Mouse (Mus musculus): ENCODE measurements around the gene Kcnk7.

Kcnk7 gene

DNA sequence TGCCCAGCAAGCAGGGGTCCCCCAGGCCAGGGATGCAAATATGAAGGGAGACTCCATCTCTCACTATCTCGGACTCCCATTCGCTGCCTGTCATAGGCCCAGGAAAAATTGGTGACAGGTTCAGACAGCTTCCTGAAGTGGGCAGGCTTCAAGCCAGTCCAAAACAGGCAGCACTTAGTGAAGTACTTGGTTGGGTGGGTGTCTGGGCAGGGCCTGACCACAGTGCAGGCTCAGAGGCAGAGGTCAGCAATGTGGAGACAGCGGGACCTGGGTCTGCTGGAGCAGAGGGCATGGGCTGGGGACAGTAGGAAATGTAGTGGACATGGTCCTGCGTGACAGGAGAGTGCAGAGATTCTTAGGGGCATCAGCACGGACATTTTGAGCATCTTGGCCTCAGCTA is 12.6 kb upstream of the Kcnk7 start:
- no peak for DNase-seq

DNA sequence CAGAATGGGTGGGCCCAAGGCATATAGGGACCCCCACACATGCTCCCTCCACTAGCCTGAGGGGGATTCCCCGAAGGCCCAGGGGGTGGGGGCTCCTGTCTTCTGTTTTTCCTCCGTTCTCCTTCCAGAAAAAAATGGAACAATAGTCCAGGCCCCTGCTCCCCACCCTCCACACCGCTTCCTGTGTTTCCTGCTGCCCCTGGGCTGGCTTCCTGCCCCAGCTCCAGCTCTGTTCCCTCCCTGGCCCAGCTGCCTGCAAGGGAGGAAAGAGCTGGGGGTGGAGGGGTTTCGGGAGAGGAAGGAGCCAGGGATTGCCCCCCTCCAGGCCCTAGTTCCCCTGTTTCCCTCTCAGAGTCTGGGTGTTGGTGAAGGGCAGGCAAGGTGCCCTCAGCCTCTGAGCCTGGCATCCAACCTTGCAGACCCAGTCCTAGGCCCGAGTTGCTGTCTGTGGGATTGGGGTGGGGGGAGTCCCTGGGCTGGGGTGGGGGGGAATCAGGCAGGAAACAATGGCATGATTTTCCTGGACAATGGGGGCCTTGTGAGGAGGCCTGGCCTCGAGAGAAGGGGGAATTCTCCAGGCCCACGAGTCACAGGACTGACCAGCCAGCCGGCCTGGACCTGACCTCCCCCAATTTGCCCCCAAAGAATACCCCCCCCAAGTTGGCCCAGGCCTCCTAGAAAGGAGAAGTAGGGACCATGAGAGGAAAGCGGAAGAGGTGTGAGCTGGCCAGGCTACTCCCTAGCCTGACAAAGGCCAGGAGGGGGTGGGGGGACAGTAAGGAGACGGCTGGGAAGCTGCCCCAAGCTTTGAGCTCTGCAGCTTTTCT is 11.9 kb upstream of the Kcnk7 start:
- DNase-seq = peak; percentile 68

- DNase-seq = peak; percentile 39
Observed at GRCm38 (mm10) chr19:5692913-5693396, 11.2 kb upstream of the Kcnk7 start.

DNA sequence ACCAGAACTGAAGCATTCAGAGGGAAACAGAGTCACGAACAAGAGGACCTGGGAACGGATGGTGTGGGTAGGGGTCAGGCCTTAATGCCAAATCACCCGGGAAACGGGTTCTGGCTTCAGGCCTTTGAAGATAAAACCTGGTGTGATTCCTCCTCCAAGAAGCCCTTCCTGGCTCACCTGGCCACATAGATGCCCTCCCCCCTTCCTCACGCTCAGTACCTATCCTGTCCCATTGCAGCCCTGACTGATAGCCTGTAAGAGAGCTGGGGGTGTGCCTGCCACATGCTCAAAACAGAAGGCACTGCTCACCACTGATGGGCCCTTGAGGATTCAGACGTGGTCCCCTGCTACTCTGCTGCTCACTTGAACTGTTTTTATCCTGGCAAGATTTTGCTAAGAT is 10.4 kb upstream of the Kcnk7 start:
- no peak for DNase-seq

GRCm38 (mm10) chr19:5695849-5696462 is 8.2 kb upstream of the Kcnk7 start:
- DNase-seq = no peak

DNA sequence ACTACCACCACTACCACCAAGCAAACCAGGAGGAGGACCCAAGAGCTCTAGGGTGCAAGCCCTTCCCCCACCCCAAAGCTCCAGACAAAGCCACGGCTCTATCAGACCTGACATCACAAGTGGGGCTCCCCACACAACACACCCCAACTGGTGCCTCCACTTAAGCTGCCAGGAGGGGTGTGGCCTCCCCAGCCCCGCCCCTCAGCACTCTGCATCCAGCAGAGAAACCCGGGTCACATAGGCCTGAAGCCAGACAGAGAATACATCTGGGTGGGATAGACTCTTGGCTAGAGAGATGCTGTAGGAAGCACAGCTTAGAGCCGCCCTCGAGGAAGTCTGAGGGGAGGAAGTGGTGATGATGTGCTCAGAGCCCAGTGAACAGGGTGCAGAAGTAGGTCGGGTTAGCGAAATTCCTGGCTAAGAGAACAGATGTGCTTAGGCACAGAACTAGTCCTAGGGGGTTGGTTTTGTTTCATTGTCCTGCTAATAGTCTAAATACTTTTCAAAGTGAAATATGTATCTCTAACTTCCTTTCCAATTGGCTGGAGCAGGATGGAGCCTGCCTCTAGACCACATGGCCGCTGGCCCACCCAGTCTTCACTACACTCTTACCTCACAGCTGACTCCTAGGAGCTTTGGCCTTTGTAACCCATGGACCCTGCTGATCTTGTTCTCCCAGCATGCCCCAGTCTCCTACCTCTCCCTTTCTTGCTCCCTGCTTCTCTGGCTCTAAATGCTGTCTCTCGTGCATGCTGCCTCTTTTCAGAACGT is 819 bp downstream of the Kcnk7 start:
- no peak for DNase-seq

DNA sequence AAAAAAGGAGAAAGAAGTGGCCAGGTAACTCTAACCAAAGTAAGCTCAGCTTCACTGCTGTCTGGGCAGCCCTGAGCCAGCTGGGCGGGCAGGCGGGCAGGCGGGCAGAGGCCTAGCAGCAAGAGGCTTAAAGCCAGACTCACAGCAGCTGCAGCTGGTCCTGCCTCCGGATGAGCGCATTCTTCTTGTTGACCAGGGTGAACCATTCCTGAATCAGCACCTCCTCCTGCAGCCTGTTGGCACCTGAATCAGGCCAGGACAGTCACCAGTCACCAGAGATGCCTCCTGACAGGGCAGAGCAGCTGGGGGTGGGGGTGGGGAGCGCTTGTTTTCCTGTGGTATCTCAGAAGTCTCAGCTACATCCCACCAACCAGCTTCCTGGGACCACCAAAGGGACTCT is 5.9 kb downstream of the Kcnk7 start:
- no peak for DNase-seq

- no peak for DNase-seq
Observed at GRCm38 (mm10) chr19:5710581-5710980, 6.4 kb downstream of the Kcnk7 start.

DNA sequence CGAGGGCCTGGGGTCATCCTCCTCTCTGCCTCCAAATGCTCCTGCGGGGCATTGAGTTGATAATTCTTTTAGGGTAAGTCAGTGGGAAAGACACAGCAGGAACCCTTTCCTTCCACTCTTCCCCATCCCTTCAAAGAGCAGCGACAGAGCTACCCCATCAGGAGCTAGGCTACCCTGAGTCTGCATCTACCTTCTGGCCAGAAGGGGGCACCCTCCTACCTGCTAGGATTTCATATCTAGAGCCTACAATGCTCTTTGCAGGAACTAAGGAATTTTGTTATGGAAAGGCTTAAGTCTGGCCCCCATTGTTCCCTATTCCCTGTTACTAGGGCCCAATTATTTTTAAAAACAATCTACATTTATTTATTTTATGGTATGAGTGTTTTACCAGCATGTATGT is 7.1 kb downstream of the Kcnk7 start:
- peak; percentile 88 for DNase-seq

DNA sequence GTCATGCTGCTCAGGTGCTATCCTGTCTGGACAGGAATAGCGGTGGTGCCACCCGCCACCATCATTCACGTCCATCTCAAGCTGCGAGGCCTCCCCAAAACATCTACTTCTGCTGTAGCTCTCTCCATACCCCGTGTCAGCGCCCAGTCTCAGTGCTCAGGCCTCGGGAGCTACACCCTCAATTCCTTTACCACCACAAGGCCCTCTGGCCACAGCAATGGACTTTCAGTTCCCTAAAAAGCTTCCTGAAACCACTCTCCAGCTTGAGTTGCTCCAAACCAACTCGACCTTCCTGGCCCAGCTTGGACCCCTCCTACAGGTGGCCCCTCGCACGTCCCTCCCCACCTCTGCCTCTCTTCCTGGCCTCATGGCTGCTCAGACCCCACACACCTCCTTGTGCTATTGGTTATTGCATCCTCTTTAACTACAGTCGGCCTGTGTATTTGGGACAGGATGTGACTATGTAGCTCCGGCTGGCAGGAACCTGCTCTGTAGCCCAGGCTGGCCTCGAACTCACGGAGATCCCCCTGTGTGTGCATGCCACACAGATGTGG is 7.8 kb downstream of the Kcnk7 start:
- no peak for DNase-seq

GRCm38 (mm10) chr19:5713255-5713654 is 9.1 kb downstream of the Kcnk7 start:
- no peak for DNase-seq

DNA sequence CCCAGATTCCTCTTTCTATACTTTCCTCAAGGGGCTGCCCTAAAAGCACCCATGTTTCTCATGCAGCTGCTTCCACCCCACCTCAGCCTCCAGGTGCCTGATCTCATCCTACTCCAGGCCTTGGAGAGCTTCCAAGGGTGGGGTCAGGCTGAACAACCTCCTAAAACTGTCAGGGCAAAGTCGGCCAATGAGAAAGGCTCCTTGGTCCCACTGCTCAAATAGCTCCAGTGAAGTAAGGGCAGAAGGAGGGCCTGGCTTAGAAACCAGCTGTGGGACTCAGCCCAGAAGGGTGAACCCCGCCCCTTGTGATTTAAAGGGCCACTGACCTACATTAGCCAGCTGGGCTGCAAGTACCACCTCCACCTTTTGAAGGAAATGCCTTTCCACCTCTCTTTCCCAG is 9.6 kb downstream of the Kcnk7 start:
- peak; percentile 78 for DNase-seq

- DNase-seq = peak; percentile 52
Observed at GRCm38 (mm10) chr19:5715793-5716688, 11.9 kb downstream of the Kcnk7 start.

DNA sequence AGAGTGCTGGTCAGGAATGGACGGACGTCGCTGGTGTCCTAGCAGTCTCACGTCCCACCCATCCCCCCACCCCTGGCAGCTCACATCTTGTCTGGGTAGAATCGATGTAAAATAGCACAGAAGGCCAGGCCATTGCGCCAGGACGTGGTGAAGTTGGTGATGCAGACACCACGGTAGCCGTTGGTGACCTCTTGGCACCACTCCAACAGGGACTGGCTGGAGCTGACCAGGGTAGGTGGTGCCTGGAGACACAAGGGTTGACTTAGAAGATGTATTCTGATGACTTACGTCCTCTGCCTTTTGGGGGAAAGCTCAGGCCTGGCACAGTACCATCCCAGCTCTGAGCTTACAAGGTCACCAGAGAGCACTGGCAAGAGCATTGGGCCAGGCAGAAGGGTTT is 12.8 kb downstream of the Kcnk7 start:
- DNase-seq = no peak

GRCm38 (mm10) chr19:5721233-5721632 is 17.1 kb downstream of the Kcnk7 start:
- no peak for DNase-seq

DNA sequence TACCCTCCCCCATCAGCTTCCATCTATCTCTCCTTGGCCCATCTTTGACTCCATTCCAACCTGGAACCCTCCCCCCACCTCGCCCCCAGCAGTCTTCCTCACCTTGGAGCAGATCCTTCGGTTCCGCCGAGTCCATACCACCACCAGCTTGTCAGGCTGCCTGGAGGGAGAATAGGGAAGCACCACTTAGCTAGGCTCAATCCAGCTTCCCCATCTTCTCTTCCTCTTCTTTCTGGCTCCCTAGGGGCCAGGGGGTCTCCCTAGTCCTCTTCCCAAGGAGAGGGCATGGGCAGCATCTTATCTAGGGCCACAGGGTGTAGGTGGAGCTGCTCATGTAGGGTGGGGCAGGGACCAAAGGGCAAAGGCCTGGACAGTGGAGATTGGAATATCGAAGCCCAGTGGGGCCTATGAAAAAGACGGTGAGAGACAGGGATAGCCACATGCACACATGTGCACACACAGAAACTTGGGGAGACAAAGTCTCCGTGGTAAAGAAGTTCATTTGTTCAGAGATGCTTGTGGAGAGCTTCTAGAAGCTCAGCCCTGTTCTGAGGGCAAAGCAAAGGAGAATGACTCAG is 18.8 kb downstream of the Kcnk7 start:
- no peak for DNase-seq

DNA sequence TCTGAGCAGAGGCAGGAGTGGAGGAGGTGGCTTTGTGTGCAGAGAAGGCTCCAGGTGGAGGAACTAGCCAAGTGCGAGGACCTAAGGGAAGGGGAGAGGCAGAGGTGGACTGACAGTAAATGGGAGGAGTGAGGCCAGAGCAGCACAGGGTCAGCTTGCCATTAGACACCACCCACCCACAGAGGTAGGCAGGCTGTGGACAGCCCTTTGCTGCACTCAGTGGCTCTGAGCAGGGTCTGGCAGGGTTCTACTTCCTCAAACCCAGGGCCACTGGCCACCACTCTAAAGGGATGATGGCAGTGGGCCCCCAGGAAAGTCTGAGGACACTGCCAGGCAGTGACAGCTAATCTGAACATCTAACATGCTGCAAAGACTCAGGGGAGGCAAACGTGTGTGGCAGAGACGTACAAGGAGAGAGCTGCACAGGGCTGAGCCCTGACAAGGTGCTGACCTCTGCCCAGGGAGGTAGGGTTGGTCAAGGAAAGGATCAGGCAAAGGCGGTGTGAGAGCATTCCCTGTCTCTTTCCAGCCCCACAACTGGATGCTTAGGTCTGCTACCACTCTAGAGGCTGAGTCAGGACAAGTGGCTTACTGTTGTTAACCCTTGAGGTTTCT is 19.9 kb downstream of the Kcnk7 start:
- no peak for DNase-seq

DNA sequence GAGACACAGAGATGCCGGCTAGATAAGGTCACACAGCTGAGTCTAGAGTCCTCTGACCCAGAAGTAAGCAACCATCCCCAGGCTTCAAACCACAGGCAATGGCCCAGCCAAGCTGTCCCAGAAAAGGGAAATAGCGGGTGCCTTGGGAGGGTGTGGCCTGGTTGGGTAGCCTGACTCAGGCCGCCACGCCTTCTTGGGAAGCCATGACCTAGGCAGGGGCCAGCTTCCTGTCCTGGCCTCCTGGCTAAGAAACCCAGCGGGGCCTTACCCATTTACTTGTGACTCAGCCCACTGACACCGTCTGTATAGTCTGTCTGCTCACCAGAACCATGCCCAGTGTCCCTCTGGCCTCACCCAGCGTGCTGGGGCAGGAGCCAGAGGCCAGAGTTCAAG is 20.4 kb downstream of the Kcnk7 start:
- peak; percentile 80 for DNase-seq

DNA sequence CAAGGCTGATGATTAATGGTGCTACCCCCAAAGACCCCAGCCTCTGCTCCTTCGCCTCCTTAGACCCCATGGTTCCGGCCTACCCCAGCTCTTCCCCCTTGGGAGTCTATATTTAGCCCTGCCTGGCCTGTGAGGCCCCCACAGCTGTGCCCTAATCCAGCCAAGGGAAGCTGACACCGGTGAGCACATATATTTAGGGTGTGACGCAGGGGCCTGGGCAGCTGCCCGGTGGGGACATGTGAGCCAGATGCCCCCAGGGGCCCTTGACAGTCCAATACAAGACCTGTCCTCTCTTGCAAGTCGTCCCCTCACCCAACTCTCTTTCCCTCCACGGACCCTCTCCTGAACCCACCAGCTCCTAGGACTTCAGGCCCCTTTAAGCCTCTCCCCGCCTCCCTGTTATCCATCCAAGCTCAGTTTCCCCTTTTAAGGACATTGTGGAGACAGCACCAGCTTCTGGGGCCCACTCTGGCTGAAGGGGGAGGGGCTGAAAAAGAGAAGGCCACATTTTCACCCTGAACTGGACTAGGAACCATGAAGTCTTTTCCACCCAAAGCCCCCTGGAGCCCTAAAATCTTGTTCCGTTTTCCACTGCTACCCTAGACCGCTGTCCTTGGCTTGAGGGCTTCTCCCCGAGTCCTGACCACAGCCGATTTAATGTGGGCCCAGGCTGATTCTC is 21.0 kb downstream of the Kcnk7 start:
- DNase-seq = peak; percentile 46

DNA sequence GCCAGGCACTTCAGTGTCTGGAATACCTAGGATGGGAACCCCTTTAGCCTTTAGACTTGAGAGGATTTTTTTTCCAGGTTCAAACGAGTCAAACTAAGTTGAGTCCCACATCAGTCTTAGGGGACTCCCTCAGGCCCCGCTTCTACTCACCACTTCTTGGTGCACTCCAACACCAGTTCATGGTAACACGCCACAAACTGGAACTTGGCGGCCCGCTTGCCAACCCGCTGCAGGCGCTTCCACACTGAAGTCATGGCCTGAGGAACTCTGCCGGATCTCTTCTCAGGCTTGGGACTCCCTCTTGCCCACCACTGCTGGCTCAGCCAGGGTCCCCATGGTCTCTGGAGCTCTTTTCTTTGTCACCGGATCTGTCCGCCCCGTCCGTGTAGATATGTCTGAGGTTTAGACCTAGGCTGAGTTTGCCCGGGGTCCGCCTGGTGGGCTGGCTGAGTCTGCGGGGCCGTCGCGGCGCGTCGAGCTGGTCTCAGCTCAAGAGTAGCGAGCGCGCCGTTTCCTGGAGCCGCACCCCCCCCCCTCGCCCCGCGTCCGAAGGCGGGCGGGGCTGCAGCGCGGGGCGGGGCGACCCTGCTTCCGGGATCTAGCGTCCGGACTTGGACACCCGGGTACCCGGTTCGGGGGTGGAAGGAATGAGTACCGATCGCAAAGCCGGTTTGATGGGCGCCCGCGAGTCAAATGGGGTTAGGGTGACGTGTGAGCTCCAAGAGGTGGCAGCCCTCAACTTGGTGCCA is 21.8 kb downstream of the Kcnk7 start, which contains the start of gene Ehbp1l1:
Ehbp1l1 (minus strand) TSS at position 551 of the 749 bp plus-strand sequence.
- DNase-seq = peak; percentile 62

Data from kidney, adult 9 months (tissue).